Mouse (Mus musculus) stomach, embryonic 15.5 days (tissue): ENCODE data around the gene Haus2. TPM values are rescaled to one million over a fixed set of nuclear protein-coding genes. Genes with fewer than 3 reads are reported as not detected.

Experiments used
- ATAC-seq: fragments of 200-750 bp; cut with Nextera tagmentation; 2 replicates; pipeline ENCODE4 v1.8.0; 2017; ENCODE audit warnings: low read depth, moderate number of reproducible peaks, moderate TSS enrichment; ENCODE audit not compliant: insufficient read depth, low FRiP score
- H3K27ac ChIP-seq: fragments of 300-500 bp; sonication (generic); 2 replicates; pipeline ENCODE4 v1.5.1; 2015; ENCODE audit warnings: mild to moderate bottlenecking, inconsistent platforms
- H3K27me3 ChIP-seq: fragments of 300-500 bp; sonication (generic); replicated peaks from 2 replicates; pipeline ENCODE4 v1.6.1; 2015; ENCODE audit warnings: inconsistent platforms
- H3K36me3 ChIP-seq: fragments of 300-500 bp; sonication (generic); 2 replicates; pipeline ENCODE4 v1.6.1; 2015; ENCODE audit warnings: inconsistent platforms
- H3K4me1 ChIP-seq: fragments of 300-500 bp; sonication (generic); 2 replicates; pipeline ENCODE4 v1.6.1; 2015; ENCODE audit warnings: inconsistent platforms
- H3K4me2 ChIP-seq: fragments of 300-500 bp; sonication (generic); 2 replicates; pipeline ENCODE4 v1.6.1; 2015; ENCODE audit warnings: mild to moderate bottlenecking, inconsistent platforms
- H3K4me3 ChIP-seq: fragments of 300-500 bp; sonication (generic); replicated peaks from 2 replicates; pipeline ENCODE4 v1.5.1; 2015; ENCODE audit warnings: inconsistent platforms
- H3K9ac ChIP-seq: fragments of 300-500 bp; sonication (generic); 2 replicates; pipeline ENCODE4 v1.6.1; 2015; ENCODE audit warnings: inconsistent platforms
- H3K9me3 ChIP-seq: fragments of 300-500 bp; sonication (generic); 2 replicates; pipeline ENCODE4 v1.6.1; 2016; ENCODE audit warnings: inconsistent platforms
- WGBS: fragments of 180-500 bp; shearing (Covaris S2); methylation state at CpG from one replicate; pipeline ENCODE4 v1.1.7; 2015; 5-methylcytosine and 5-hydroxymethylcytosine counted together
- polyA plus RNA-seq: library from polyadenylated mRNA; unstranded; fragments of >200 nt; fragmentation: Nextera tagmentation; extraction: Ambion mirVana; gene quantifications from 2 replicates; pipeline ENCODE4 v1.2.1, GENCODE M21; 2015

Haus2 gene
- polyA plus RNA-seq, 1 experiment from 2014 or later = 21.7 TPM

- no peak overlapping the region for H3K4me3 ChIP-seq
- H3K4me1 ChIP-seq = no peaks in the 10 kb centered on the region
- H3K4me2 ChIP-seq = no peak overlapping the region
- no peak overlapping the region for H3K9ac ChIP-seq
- H3K36me3 ChIP-seq = no peaks in the 10 kb centered on the region; the same call in 1 of the 2 replicates
- no peak for ATAC-seq
- 85% methylated on average over 3 of the region's 3 CpGs for WGBS
- no peaks in the 10 kb centered on the region for H3K27me3 ChIP-seq
- no peaks in the 10 kb centered on the region for H3K9me3 ChIP-seq
- H3K27ac ChIP-seq = no peak overlapping the region
Observed at GRCm38 (mm10) chr2:120575121-120575520, 34.1 kb upstream of the Haus2 start.

DNA sequence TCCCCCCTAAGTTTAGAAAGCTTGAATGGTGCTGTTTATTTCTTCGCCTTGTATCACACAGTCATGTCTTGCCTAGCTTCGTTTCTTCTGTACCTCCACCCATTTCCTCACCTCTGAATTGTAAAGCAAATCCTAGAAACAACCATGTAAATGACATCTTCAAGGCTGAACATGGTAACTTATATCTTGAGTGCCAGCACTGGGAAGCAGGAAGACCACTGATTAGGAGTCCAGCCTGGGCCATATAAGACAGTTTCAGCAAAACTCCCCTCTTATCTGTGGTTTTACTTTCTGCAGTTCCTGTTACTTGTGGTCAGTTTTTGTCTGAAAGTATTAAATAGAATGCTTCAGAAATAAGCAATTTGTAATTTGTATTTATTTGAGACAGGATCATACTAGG lies 33.2 kb upstream of the Haus2 start:
- H3K27ac ChIP-seq = no peak overlapping the region
- ATAC-seq = no peak
- no peak overlapping the region for H3K9ac ChIP-seq
- no peak overlapping the region for H3K4me3 ChIP-seq
- H3K27me3 ChIP-seq = no peaks in the 10 kb centered on the region
- H3K9me3 ChIP-seq = no peaks in the 10 kb centered on the region
- 72% methylated on average over 2 of the region's 2 CpGs for WGBS
- H3K36me3 ChIP-seq = no peaks in the 10 kb centered on the region; the same call in 1 of the 2 replicates
- H3K4me1 ChIP-seq = no peaks in the 10 kb centered on the region
- no peak overlapping the region for H3K4me2 ChIP-seq

- Histone ChIP-seq H3K9me3 (no peaks in the 10 kb centered on the region), H3K36me3 (no peaks in the 10 kb centered on the region), H3K9ac (no peak overlapping the region), H3K4me2 (no peak overlapping the region), H3K4me3 (no peak overlapping the region), H3K27ac (no peak overlapping the region), H3K4me1 (no peaks in the 10 kb centered on the region), H3K27me3 (no peaks in the 10 kb centered on the region)
- no peak for ATAC-seq
- 63% methylated on average over 4 of the region's 4 CpGs for WGBS
Observed at GRCm38 (mm10) chr2:120577799-120578198, 31.4 kb upstream of the Haus2 start.

DNA sequence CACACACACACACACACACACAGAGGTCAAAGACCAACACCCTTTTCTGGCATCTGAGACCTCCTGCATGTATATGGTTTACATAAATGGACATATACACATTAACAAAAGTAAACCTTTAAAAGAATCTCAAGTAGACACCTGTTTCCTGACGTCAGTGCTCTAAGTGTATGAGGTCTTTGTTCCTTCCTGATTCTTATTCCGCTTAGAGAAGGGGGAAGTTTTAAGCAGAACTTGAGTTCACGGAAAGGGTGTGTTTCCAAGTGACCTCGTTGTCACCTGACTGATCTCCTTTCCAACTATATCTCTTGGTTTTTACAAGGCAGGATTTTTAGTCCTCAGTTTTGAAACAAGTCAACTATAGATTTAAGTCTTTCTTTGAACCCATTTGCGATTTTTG lies 30.9 kb upstream of the Haus2 start:
- Histone ChIP-seq H3K9me3 (no peaks in the 10 kb centered on the region), H3K27me3 (no peaks in the 10 kb centered on the region), H3K4me1 (no peaks in the 10 kb centered on the region), H3K36me3 (no peaks in the 10 kb centered on the region), H3K4me3 (no peak overlapping the region), H3K27ac (no peak overlapping the region), H3K4me2 (no peak overlapping the region), H3K9ac (no peak overlapping the region)
- 52% methylated on average over 5 of the region's 5 CpGs for WGBS
- ATAC-seq = no peak

- Histone ChIP-seq H3K4me1 (no peaks in the 10 kb centered on the region), H3K9ac (no peak overlapping the region), H3K9me3 (no peaks in the 10 kb centered on the region), H3K27me3 (no peaks in the 10 kb centered on the region), H3K36me3 (peaks cover 8% of the 10 kb centered on the region; the same call in 1 of the 2 replicates), H3K27ac (no peak overlapping the region), H3K4me2 (no peak overlapping the region), H3K4me3 (no peak overlapping the region)
- 86% methylated on average over 5 of the region's 5 CpGs for WGBS
- no peak for ATAC-seq
Observed at GRCm38 (mm10) chr2:120589759-120590158, 19.4 kb upstream of the Haus2 start.

DNA sequence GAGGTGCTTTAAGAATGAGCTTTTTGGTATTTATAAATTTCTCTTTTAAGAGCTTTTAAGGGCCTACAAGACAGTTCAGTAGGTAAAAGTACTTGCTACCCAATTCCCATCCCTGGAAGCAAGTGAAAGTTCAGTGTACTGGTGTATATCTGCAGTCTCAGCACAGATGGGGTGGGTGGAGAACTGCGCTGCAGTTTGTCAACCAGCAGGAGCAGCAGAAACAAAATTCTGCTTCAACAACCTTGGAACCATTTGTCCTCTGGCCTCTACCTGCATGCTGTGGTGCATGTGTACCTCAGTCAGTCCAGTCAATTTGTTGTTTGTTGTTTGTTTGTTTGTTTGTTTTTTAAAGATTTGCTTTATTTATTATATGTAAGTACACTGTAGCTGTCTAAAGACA lies 17.0 kb upstream of the Haus2 start:
- WGBS = 95% methylated on average over 1 of the region's 1 CpGs
- no peak overlapping the region for H3K9ac ChIP-seq
- H3K9me3 ChIP-seq = no peaks in the 10 kb centered on the region
- H3K27ac ChIP-seq = no peak overlapping the region
- H3K4me2 ChIP-seq = no peak overlapping the region
- H3K4me1 ChIP-seq = no peaks in the 10 kb centered on the region
- ATAC-seq = no peak
- no peak overlapping the region for H3K4me3 ChIP-seq
- H3K27me3 ChIP-seq = no peaks in the 10 kb centered on the region
- peaks cover 26% of the 10 kb centered on the region for H3K36me3 ChIP-seq

GRCm38 (mm10) chr2:120597734-120598133 lies 11.4 kb upstream of the Haus2 start:
- H3K9me3 ChIP-seq = no peaks in the 10 kb centered on the region
- ATAC-seq = no peak
- whole genome bisulfite sequencing = 79% methylated on average over 2 of the region's 2 CpGs
- no peaks in the 10 kb centered on the region for H3K4me1 ChIP-seq
- H3K4me2 ChIP-seq = no peak overlapping the region
- no peak overlapping the region for H3K9ac ChIP-seq
- no peak overlapping the region for H3K4me3 ChIP-seq
- no peak overlapping the region for H3K27ac ChIP-seq
- no peaks in the 10 kb centered on the region for H3K27me3 ChIP-seq
- peaks cover 28% of the 10 kb centered on the region for H3K36me3 ChIP-seq

GRCm38 (mm10) chr2:120599506-120599905 lies 9.7 kb upstream of the Haus2 start:
- H3K4me3 ChIP-seq = no peak overlapping the region
- ATAC-seq = no peak
- H3K9ac ChIP-seq = no peak overlapping the region
- whole genome bisulfite sequencing = 89% methylated on average over 4 of the region's 4 CpGs
- no peak overlapping the region for H3K27ac ChIP-seq
- no peaks in the 10 kb centered on the region for H3K4me1 ChIP-seq
- H3K27me3 ChIP-seq = no peaks in the 10 kb centered on the region
- no peaks in the 10 kb centered on the region for H3K9me3 ChIP-seq
- no peak overlapping the region for H3K4me2 ChIP-seq
- H3K36me3 ChIP-seq = peaks cover 28% of the 10 kb centered on the region

GRCm38 (mm10) chr2:120606021-120606690 lies 3.0 kb upstream of the Haus2 start:
- H3K9me3 ChIP-seq = no peaks in the 10 kb centered on the region
- no peak overlapping the region for H3K4me3 ChIP-seq
- no peak overlapping the region for H3K4me2 ChIP-seq
- no peak for ATAC-seq
- H3K9ac ChIP-seq = no peak overlapping the region
- H3K27ac ChIP-seq = no peak overlapping the region
- H3K27me3 ChIP-seq = no peaks in the 10 kb centered on the region
- WGBS = 89% methylated on average over 6 of the region's 6 CpGs
- no peaks in the 10 kb centered on the region for H3K36me3 ChIP-seq
- peaks cover 9% of the 10 kb centered on the region for H3K4me1 ChIP-seq

DNA sequence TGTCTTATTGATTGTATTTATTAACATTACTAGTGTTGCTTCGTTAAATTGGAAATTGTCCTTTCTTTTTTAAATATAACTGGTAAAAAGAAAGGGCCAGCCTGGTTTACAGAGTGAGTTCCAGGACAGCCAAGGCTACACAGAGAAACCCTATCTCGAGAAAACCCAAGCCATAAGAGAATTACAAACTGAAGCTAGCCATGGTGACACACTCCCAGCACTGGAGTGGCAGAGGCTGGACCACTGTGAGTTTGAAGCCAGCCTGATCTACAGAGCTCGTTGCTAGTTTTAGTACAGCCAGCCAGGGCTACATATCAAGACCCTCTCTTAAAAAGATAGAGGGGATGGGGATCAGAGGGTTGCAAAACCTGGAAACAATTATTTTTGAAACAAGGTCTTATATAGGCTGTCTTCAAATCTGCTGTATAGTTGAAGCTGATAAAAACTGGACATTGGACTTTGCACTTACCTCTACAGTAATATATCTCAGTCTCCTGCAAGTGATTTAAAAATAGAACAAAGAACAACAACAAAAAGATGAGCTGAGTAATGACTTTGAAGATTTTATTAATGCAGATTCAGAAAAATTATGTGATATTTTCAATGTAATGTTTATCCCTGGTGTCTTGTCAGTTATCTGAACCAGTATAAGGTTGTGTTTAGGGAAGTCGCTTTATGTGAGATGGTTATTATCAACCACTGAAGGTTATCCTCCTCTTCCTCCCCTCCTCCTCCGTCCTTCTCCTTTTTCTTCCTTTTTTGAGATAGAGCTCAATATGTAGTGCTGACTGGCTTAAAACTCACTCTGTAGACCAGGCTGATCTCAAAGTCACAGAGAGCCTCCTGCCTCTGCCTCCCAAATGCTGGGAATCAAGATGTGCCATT lies 7.3 kb downstream of the Haus2 start:
- no peak overlapping the region for H3K27ac ChIP-seq
- no peak for ATAC-seq
- WGBS = 86% methylated on average over 5 of the region's 5 CpGs
- no peak overlapping the region for H3K4me2 ChIP-seq
- no peak overlapping the region for H3K9ac ChIP-seq
- H3K36me3 ChIP-seq = peaks cover 11% of the 10 kb centered on the region
- H3K9me3 ChIP-seq = no peaks in the 10 kb centered on the region
- H3K27me3 ChIP-seq = no peaks in the 10 kb centered on the region
- no peaks in the 10 kb centered on the region for H3K4me1 ChIP-seq
- no peak overlapping the region for H3K4me3 ChIP-seq

DNA sequence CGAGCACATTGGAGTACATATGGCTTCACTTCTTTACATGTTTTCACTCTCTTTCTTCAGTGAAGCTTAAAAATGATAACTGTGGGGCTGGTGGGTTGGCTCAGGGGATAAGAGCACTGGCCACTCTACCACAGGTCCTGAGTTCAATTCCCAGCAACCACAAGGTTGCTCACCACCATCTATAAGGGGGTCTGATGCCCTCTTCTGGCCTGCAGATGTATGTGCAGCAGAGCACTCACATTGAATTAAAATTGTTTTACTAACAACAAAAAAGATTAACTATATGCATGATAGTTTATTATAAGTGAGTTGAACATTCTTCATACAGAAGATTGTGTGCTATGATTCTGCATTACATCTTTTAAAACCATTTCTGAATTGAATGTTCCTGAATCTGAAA lies 10.4 kb downstream of the Haus2 start:
- Histone ChIP-seq H3K27me3 (no peaks in the 10 kb centered on the region), H3K27ac (no peak overlapping the region), H3K36me3 (peaks cover 11% of the 10 kb centered on the region), H3K9ac (no peak overlapping the region), H3K4me1 (no peaks in the 10 kb centered on the region), H3K9me3 (no peaks in the 10 kb centered on the region), H3K4me3 (no peak overlapping the region), H3K4me2 (no peak overlapping the region)
- no peak for ATAC-seq
- 100% methylated on average over 1 of the region's 1 CpGs for WGBS

DNA sequence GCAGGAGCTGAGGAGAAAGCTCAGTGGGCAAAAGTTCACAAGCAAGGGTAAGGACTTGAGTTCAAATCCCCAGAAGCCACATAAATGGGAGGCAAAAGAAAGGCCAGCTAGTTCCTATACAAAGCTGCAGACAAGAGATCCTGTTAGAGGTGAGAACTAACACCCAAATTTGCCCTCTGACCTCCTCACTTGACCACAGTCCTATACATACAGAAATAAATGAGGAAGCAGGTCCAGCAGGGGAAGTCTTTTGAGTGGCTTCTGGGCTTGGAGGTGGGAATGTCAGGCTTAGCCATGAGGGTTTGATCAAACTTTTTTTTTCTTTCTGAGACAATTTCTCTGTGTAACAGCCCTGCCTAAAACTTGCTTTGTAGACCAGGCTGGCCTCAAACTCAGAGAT lies 13.7 kb downstream of the Haus2 start:
- ATAC-seq = no peak
- H3K4me2 ChIP-seq = no peak overlapping the region
- no peak overlapping the region for H3K27ac ChIP-seq
- peaks cover 7% of the 10 kb centered on the region for H3K36me3 ChIP-seq
- no peak overlapping the region for H3K9ac ChIP-seq
- H3K27me3 ChIP-seq = no peaks in the 10 kb centered on the region
- H3K4me1 ChIP-seq = no peaks in the 10 kb centered on the region
- no peak overlapping the region for H3K4me3 ChIP-seq
- no peaks in the 10 kb centered on the region for H3K9me3 ChIP-seq
